Mouse (Mus musculus) kidney, postnatal 0 days (tissue): ENCODE data around the gene Oaz2. TPM values are rescaled to one million over a fixed set of nuclear protein-coding genes. Genes with fewer than 3 reads are reported as not detected.

Source experiments
- ATAC-seq: fragments of 200-750 bp; cut with Nextera tagmentation; replicated peaks from 2 replicates; pipeline ENCODE4 v1.8.0; 2017; ENCODE audit warnings: low read depth, moderate number of reproducible peaks, moderate TSS enrichment, moderate library complexity; ENCODE audit not compliant: low FRiP score
- DNase-seq: peaks from one replicate; pipeline ENCODE4 v3.0.0-alpha.2; 2016; ENCODE audit warnings: low spot score
- H3K27ac ChIP-seq: fragments of 300-500 bp; sonication (generic); 2 replicates; pipeline ENCODE4 v1.5.1; 2014; ENCODE audit warnings: mild to moderate bottlenecking
- H3K27me3 ChIP-seq: fragments of 300-500 bp; sonication (generic); 2 replicates; pipeline ENCODE4 v1.6.1; 2014; ENCODE audit warnings: low read length, mixed read lengths; ENCODE audit not compliant: insufficient read depth
- H3K36me3 ChIP-seq: fragments of 300-500 bp; sonication (generic); 2 replicates; pipeline ENCODE4 v1.6.1; 2014; ENCODE audit warnings: low read length, mixed read lengths; ENCODE audit not compliant: insufficient read depth
- H3K4me1 ChIP-seq: fragments of 300-500 bp; sonication (generic); replicated peaks from 2 replicates; pipeline ENCODE4 v1.6.1; 2014; ENCODE audit warnings: antibody characterized with exemption, low read length, mixed read lengths; ENCODE audit not compliant: insufficient read depth
- H3K4me2 ChIP-seq: fragments of 300-500 bp; sonication (generic); 2 replicates; pipeline ENCODE4 v1.6.1; 2014; ENCODE audit warnings: mild to moderate bottlenecking, low read length, moderate library complexity, mixed read lengths
- H3K4me3 ChIP-seq: fragments of 300-500 bp; sonication (generic); replicated peaks from 2 replicates; pipeline ENCODE4 v1.5.1; 2014; ENCODE audit warnings: low read depth, low read length
- H3K9ac ChIP-seq: fragments of 300-500 bp; sonication (generic); 2 replicates; pipeline ENCODE4 v1.6.1; 2014; ENCODE audit warnings: low read depth, low read length
- H3K9me3 ChIP-seq: fragments of 300-500 bp; sonication (generic); replicated peaks from 2 replicates; pipeline ENCODE4 v1.6.1; 2016; ENCODE audit warnings: low read length, inconsistent platforms, mixed read lengths
- CTCF ChIP-seq: IDR thresholded peaks from 2 replicates; pipeline ENCODE4 v1.5.1; 2016; ENCODE audit warnings: antibody characterized with exemption, low read depth, mild to moderate bottlenecking, moderate library complexity
- WGBS: fragments of 180-500 bp; shearing (Covaris S2); extraction: QIAGEN DNeasy Blood & Tissue Kit; methylation state at CpG from one replicate; pipeline ENCODE4 v1.1.7; 2014; 5-methylcytosine and 5-hydroxymethylcytosine counted together
- polyA plus RNA-seq: library from polyadenylated mRNA; unstranded; fragments of >200 nt; fragmentation: Nextera tagmentation; extraction: Ambion mirVana; gene quantifications from 2 replicates; pipeline ENCODE4 v1.2.1, GENCODE M21; 2015

Oaz2 gene
- polyA plus RNA-seq, 1 experiment from 2014 or later, result 299 TPM

GRCm38 (mm10) chr9:65675461-65676357 is 7.9 kb downstream of the Oaz2 start:
- 53% methylated on average over 8 of the region's 8 CpGs for WGBS
- Histone ChIP-seq H3K4me1 (peaks cover 28% of the 10 kb centered on the region), H3K9ac (no peak overlapping the region; the same call in 1 of the 2 replicates), H3K36me3 (no peaks in the 10 kb centered on the region), H3K27ac (peak overlapping the region; percentile 60), H3K9me3 (no peaks in the 10 kb centered on the region), H3K27me3 (no peaks in the 10 kb centered on the region), H3K4me2 (peak overlapping the region; percentile 90), H3K4me3 (peak overlapping the region; percentile 77)
- DNase-seq (no peak), ATAC-seq (peak; percentile 4; the same call in 1 of the 2 replicates)
- TF ChIP-seq CTCF, result no peak

DNA sequence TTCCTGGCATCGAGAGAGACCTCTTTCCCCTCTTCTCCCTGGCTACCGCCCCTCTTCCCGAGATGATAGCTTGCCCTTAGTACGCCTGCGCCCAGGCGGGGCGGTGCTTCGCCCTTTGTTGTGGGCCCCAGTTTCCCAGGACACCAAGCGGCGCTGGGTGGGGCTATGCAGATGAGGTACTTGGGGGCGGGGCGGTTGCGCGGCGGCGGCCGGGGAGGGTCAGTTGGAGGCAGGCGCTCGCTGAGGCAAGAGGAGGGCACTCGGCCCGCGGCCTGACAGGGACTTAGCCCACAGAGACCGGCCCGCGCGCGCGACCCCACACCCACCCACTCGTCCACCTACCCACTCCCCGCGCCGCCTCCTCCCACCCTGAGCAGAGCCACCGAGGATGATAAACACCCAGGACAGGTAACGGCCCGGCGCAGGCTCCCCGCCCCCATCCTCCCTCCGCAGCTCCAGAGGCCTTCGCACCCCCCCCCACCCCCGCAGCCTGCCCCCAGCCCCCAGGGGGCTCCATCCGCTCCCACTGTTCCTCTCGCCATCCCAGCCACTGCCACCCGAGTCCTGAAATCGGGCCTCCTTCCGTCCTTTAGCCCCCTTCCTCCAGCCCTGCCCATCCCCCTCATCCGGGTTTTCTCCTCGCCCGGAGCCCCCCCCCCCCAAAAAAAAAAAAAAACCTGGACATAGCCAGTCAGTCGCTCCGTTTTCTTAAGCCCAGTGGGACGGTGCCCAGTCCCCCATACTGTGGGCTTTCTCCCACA is 8.7 kb downstream of the Oaz2 start:
- H3K27ac ChIP-seq, result peak overlapping the region; percentile 60
- TF ChIP-seq CTCF, result peak; percentile 19; the same call in 1 of the 2 replicates
- WGBS, result under 1% methylated on average over 44 of the region's 51 CpGs

GRCm38 (mm10) chr9:65677119-65677462 is 9.3 kb downstream of the Oaz2 start:
- Histone ChIP-seq H3K27ac (peak overlapping the region; percentile 54), H3K4me2 (peak overlapping the region; percentile 90), H3K9ac (peak overlapping the region; percentile 82), H3K4me3 (peak overlapping the region; percentile 77), H3K4me1 (peaks cover 28% of the 10 kb centered on the region), H3K27me3 (no peaks in the 10 kb centered on the region), H3K9me3 (no peaks in the 10 kb centered on the region), H3K36me3 (no peaks in the 10 kb centered on the region)
- 2% methylated on average over 3 of the region's 3 CpGs for WGBS
- no peak for TF ChIP-seq CTCF
- DNase-seq (no peak), ATAC-seq (no peak)

More for the DNA sequence above, 8.7 kb downstream of the Oaz2 start:
- no peaks in the 10 kb centered on the region for H3K9me3 ChIP-seq
- H3K9ac ChIP-seq, result peak overlapping the region; percentile 82
- H3K36me3 ChIP-seq, result no peaks in the 10 kb centered on the region
- peak; percentile 98 for DNase-seq
- H3K4me1 ChIP-seq, result peaks cover 28% of the 10 kb centered on the region
- peak; percentile 95 for ATAC-seq
- H3K4me3 ChIP-seq, result peak overlapping the region; percentile 77
- no peaks in the 10 kb centered on the region for H3K27me3 ChIP-seq
- peak overlapping the region; percentile 90 for H3K4me2 ChIP-seq

- TF ChIP-seq CTCF, result no peak
- no peaks in the 10 kb centered on the region for H3K27me3 ChIP-seq
- H3K4me1 ChIP-seq, result peaks cover 28% of the 10 kb centered on the region
- H3K4me3 ChIP-seq, result peak overlapping the region; percentile 77
- ATAC-seq, result no peak
- WGBS, result 5% methylated on average over 5 of the region's 5 CpGs
- no peaks in the 10 kb centered on the region for H3K9me3 ChIP-seq
- peak overlapping the region; percentile 90 for H3K4me2 ChIP-seq
- H3K36me3 ChIP-seq, result no peaks in the 10 kb centered on the region
- H3K9ac ChIP-seq, result peak overlapping the region; percentile 43; the same call in 1 of the 2 replicates
- DNase-seq, result peak; percentile 82
- peak overlapping the region; percentile 84 for H3K27ac ChIP-seq
Measured at GRCm38 (mm10) chr9:65679181-65679761, 11.5 kb downstream of the Oaz2 start.

- no peaks in the 10 kb centered on the region for H3K9me3 ChIP-seq
- H3K4me3 ChIP-seq, result no peak overlapping the region
- H3K27ac ChIP-seq, result peak overlapping the region; percentile 42; the same call in 1 of the 2 replicates
- H3K4me1 ChIP-seq, result peaks cover 28% of the 10 kb centered on the region
- ATAC-seq (no peak), DNase-seq (peak; percentile 34)
- 80% methylated on average over 4 of the region's 4 CpGs for WGBS
- no peak overlapping the region for H3K4me2 ChIP-seq
- no peaks in the 10 kb centered on the region for H3K27me3 ChIP-seq
- TF ChIP-seq CTCF, result no peak
- H3K36me3 ChIP-seq, result peaks cover under 1% of the 10 kb centered on the region; the same call in 1 of the 2 replicates
- no peak overlapping the region for H3K9ac ChIP-seq
Measured at GRCm38 (mm10) chr9:65680938-65681633, 13.3 kb downstream of the Oaz2 start.
